Mouse (Mus musculus): Measurements from ENCODE around the gene Syngr3. TPM values are rescaled to one million over a fixed set of nuclear protein-coding genes. Genes with fewer than 3 reads are reported as not detected.

Gene Syngr3
- polyA plus RNA-seq, 1 experiment from 2014 or later, result 6.0 TPM

DNA sequence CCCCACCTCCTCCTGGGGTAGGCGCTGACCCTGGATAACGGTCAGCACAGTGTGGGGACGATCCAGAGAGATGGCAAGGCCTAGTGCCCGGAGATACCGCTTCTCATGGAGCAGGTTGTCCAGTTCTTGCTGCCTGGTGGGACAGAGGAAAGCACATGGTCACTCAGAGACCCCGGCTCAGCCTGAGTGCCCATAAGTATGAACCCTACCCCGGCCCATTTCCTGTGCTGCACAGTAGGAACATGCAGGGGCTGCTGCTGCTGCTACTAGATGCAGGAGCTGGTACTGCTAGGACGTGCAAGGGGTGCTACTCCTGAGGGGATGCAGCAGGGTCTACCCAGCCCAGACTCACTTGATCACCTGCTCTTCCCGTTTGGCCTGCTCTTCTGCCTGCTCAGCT is 11.5 kb upstream of the Syngr3 start:
- no peak for ATAC-seq
- Histone ChIP-seq H3K27me3 (replicated peaks; ENCODE audit: control insufficient read depth, insufficient read depth, low read length) (no peaks in the 10 kb centered on the region), H3K36me3 (ENCODE audit: control insufficient read depth, insufficient read depth) (peaks cover 48% of the 10 kb centered on the region; the same call in 1 of the 2 replicates), H3K4me3 (ENCODE audit: low read depth, low read length) (no peak overlapping the region), H3K27ac (ENCODE audit: low read depth, low read length) (peak overlapping the region; percentile 28; the same call in 1 of the 2 replicates), H3K4me1 (replicated peaks; ENCODE audit: control insufficient read depth, insufficient read depth, low read length) (no peaks in the 10 kb centered on the region; the same call in 1 of the 2 replicates), H3K4me2 (replicated peaks; ENCODE audit: low read depth) (peak overlapping the region; percentile 62; the same call in 1 of the 2 replicates), H3K9me3 (ENCODE audit: control insufficient read depth) (no peaks in the 10 kb centered on the region), H3K9ac (ENCODE audit: low read depth, low read length) (no peak overlapping the region)
- WGBS, result 91% methylated on average over 9 of the region's 9 CpGs
- TF ChIP-seq CTCF (IDR thresholded peaks at IDR 0.05; ENCODE audit: low read depth), result no peak

DNA sequence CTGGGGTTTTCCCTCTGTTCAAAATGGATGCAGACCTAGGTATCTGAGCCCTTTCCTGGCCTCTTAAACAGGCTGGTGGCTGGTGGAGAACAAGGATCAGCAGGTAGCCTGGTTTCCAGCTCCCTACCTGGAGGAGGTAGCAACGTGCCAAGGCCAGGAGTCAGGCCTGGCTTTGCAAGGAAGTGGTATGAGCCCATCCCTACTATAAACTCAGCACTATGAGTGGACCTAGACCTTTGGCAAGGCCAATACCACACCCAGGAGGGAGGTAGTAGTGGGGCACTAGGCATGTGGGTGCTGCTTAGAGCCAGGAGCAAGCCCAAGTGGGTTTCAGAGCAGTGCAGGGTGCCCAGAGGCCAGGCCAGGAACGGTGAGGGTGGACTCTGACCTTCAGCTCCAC is 9.7 kb upstream of the Syngr3 start:
- WGBS, result 30% methylated on average over 2 of the region's 2 CpGs
- H3K9me3 ChIP-seq (ENCODE audit: control insufficient read depth), result no peaks in the 10 kb centered on the region
- no peaks in the 10 kb centered on the region for H3K27me3 ChIP-seq (replicated peaks; ENCODE audit: control insufficient read depth, insufficient read depth, low read length)
- H3K27ac ChIP-seq (ENCODE audit: low read depth, low read length), result peak overlapping the region; percentile 91
- ATAC-seq, result peak; percentile 80
- peak overlapping the region; percentile 23; the same call in 1 of the 2 replicates for H3K4me3 ChIP-seq (ENCODE audit: low read depth, low read length)
- no peaks in the 10 kb centered on the region; the same call in 1 of the 2 replicates for H3K4me1 ChIP-seq (replicated peaks; ENCODE audit: control insufficient read depth, insufficient read depth, low read length)
- peaks cover 40% of the 10 kb centered on the region; the same call in 1 of the 2 replicates for H3K36me3 ChIP-seq (ENCODE audit: control insufficient read depth, insufficient read depth)
- peak overlapping the region; percentile 62 for H3K4me2 ChIP-seq (replicated peaks; ENCODE audit: low read depth)
- peak overlapping the region; percentile 40; the same call in 1 of the 2 replicates for H3K9ac ChIP-seq (ENCODE audit: low read depth, low read length)
- TF ChIP-seq CTCF (IDR thresholded peaks at IDR 0.05; ENCODE audit: low read depth), result peak; percentile 26; the same call in 1 of the 2 replicates

DNA sequence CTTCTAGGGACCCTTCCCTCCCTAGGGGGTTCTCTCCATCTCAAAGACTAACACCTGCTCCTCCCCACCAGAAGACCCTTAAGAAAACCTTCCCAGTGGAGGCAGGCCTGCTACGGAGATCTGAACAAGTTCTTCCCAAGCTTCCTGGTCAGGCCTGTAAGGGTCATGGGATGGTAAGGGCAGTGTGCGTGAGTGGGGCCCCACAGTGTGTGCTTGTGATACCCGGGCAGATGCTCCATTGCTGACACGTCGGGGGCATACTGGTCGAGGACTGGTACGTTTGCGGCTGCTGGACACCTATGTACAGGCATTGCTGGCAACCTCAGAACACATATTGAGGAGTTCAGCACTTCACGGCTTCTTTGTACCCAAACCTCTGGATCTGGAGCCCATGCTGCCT is 9.0 kb upstream of the Syngr3 start:
- H3K9me3 ChIP-seq (ENCODE audit: control insufficient read depth), result no peaks in the 10 kb centered on the region
- H3K27ac ChIP-seq (ENCODE audit: low read depth, low read length), result peak overlapping the region; percentile 91
- H3K4me2 ChIP-seq (replicated peaks; ENCODE audit: low read depth), result peak overlapping the region; percentile 62
- peaks cover 33% of the 10 kb centered on the region; the same call in 1 of the 2 replicates for H3K36me3 ChIP-seq (ENCODE audit: control insufficient read depth, insufficient read depth)
- peak overlapping the region; percentile 40 for H3K9ac ChIP-seq (ENCODE audit: low read depth, low read length)
- peak overlapping the region; percentile 14 for H3K4me3 ChIP-seq (ENCODE audit: low read depth, low read length)
- TF ChIP-seq CTCF (IDR thresholded peaks at IDR 0.05; ENCODE audit: low read depth), result no peak
- no peaks in the 10 kb centered on the region for H3K27me3 ChIP-seq (replicated peaks; ENCODE audit: control insufficient read depth, insufficient read depth, low read length)
- no peak for ATAC-seq
- H3K4me1 ChIP-seq (replicated peaks; ENCODE audit: control insufficient read depth, insufficient read depth, low read length), result no peaks in the 10 kb centered on the region; the same call in 1 of the 2 replicates
- WGBS, result 46% methylated on average over 9 of the region's 9 CpGs

DNA sequence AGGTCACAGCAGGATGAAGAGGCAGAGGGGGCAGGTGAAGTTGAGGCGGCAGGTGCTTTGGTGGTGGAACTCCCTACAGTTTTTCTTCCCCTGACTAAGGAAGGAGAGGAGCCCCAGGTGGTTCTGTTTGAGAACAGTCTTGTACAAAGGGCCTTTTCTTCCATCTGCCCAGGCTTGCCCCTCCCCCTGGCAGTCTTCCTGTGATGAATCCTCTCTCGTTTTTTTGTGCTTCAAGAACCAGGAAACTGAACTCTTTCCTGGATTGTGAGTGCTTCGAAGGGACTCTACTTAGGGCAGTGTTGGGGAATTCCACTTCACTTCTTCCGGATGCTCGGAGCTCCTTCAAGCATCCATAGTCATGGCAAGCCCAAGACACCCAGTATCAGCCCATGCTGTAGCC is 8.2 kb upstream of the Syngr3 start:
- peak; percentile 39 for ATAC-seq
- WGBS, result 15% methylated on average over 5 of the region's 5 CpGs
- no peak for TF ChIP-seq CTCF (IDR thresholded peaks at IDR 0.05; ENCODE audit: low read depth)
- Histone ChIP-seq H3K9me3 (ENCODE audit: control insufficient read depth) (no peaks in the 10 kb centered on the region), H3K27me3 (replicated peaks; ENCODE audit: control insufficient read depth, insufficient read depth, low read length) (no peaks in the 10 kb centered on the region), H3K4me1 (replicated peaks; ENCODE audit: control insufficient read depth, insufficient read depth, low read length) (no peaks in the 10 kb centered on the region; the same call in 1 of the 2 replicates), H3K36me3 (ENCODE audit: control insufficient read depth, insufficient read depth) (peaks cover 34% of the 10 kb centered on the region; the same call in 1 of the 2 replicates), H3K27ac (ENCODE audit: low read depth, low read length) (peak overlapping the region; percentile 91), H3K4me2 (replicated peaks; ENCODE audit: low read depth) (peak overlapping the region; percentile 62), H3K9ac (ENCODE audit: low read depth, low read length) (peak overlapping the region; percentile 40; the same call in 1 of the 2 replicates), H3K4me3 (ENCODE audit: low read depth, low read length) (peak overlapping the region; percentile 14)

DNA sequence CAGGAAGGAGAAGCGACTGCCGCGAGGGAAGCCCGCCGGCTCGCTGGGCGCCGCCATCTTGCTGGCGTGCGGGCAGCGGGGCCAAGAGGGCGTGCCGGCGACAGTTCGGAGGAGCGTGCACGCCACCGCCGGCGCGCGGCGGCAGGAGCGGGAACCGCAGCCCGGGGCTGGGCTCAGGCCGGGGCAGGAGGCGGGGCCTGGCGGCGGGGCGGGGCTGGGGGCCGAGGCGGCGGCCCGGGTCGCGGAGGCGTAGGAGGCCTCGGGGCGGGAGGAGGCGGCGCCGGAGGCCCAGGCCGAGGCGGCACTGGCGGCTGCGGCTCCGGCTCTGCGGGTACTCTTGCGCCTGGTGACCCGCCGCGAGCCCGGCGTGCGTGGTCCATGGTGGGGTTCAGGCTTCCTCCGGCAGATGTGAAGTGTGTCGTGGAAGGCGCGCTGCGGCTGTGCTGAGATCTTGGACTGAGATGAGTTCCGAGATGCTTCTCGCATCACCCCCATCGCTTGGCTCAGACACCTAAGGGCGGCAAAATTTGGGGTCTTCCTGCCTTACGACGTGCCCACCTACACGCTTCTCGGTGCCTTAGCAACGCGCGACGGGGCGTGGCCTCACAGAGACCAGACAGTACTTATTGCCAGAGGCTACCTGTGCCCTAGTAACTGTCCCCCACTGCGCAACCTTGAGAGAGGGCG is 6.4 kb upstream of the Syngr3 start, which contains the start of the genes Gfer and Noxo1:
Gene Gfer, minus strand, starts transcription at position 146 of the 687 bp plus-strand sequence.
Gene Noxo1, plus strand, starts transcription at position 224 of the 687 bp plus-strand sequence.
- peak within 1 kb of the TSS; percentile 86 for H3K4me3 ChIP-seq (ENCODE audit: low read depth, low read length)
- under 1% methylated on average over 69 of the region's 76 CpGs for WGBS

DNA sequence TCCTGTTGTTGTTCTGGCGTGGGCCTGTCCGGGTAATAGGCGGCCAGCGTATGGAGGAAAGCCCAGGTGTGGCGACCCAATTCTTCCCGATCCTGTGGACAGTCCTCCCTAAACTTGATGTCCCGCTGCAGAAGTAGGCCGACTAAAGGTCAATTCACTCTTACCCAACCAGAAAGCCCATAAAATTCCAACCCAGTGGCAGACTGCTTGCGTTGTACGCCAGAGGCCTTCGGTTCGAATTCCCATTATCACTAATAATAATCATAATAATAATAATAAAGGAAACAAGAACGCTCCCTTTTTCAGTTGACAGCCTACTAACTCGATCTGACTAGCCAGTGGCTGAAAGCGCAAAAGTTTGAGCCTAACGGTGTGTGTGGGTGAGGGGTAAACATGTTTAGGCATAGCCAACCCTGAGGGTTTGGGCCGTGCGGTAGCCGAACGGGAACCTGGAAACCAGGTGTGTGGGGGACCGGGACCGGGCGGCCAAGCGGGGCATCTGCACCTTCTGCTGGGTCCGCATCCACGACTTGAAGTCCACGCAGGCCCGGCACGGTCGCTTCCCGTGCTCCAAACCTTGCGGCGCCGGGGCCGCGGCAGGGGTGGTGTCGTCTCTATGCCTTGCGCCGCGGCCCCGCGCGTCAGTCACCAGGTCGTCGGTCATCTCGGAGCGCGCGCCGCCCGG is 5.7 kb upstream of the Syngr3 start:
- H3K27ac ChIP-seq (ENCODE audit: low read depth, low read length), result peak overlapping the region; percentile 89
- TF ChIP-seq CTCF (IDR thresholded peaks at IDR 0.05; ENCODE audit: low read depth), result no peak
- H3K4me2 ChIP-seq (replicated peaks; ENCODE audit: low read depth), result peak overlapping the region; percentile 82
- H3K9me3 ChIP-seq (ENCODE audit: control insufficient read depth), result no peaks in the 10 kb centered on the region
- no peaks in the 10 kb centered on the region for H3K4me1 ChIP-seq (replicated peaks; ENCODE audit: control insufficient read depth, insufficient read depth, low read length)
- peak overlapping the region; percentile 86 for H3K4me3 ChIP-seq (ENCODE audit: low read depth, low read length)
- peaks cover 19% of the 10 kb centered on the region; the same call in 1 of the 2 replicates for H3K36me3 ChIP-seq (ENCODE audit: control insufficient read depth, insufficient read depth)
- ATAC-seq, result no peak
- peaks cover 3% of the 10 kb centered on the region; the same call in 1 of the 2 replicates for H3K27me3 ChIP-seq (replicated peaks; ENCODE audit: control insufficient read depth, insufficient read depth, low read length)
- WGBS, result 4% methylated on average over 51 of the region's 51 CpGs
- peak overlapping the region; percentile 71 for H3K9ac ChIP-seq (ENCODE audit: low read depth, low read length)

More for the DNA sequence above, 6.4 kb upstream of the Syngr3 start, which contains the start of the genes Gfer and Noxo1:
- peak; percentile 78 for ATAC-seq
- H3K4me2 ChIP-seq (replicated peaks; ENCODE audit: low read depth), result peak within 1 kb of the TSS; percentile 82
- peak within 1 kb of the TSS; percentile 91 for H3K27ac ChIP-seq (ENCODE audit: low read depth, low read length)
- peaks cover 26% of the 10 kb centered on the region; the same call in 1 of the 2 replicates for H3K36me3 ChIP-seq (ENCODE audit: control insufficient read depth, insufficient read depth)
- no peaks in the 10 kb centered on the region for H3K9me3 ChIP-seq (ENCODE audit: control insufficient read depth)
- H3K9ac ChIP-seq (ENCODE audit: low read depth, low read length), result peak within 1 kb of the TSS; percentile 71
- H3K27me3 ChIP-seq (replicated peaks; ENCODE audit: control insufficient read depth, insufficient read depth, low read length), result no peaks in the 10 kb centered on the region
- no peaks in the 10 kb centered on the region; the same call in 1 of the 2 replicates for H3K4me1 ChIP-seq (replicated peaks; ENCODE audit: control insufficient read depth, insufficient read depth, low read length)
- TF ChIP-seq CTCF (IDR thresholded peaks at IDR 0.05; ENCODE audit: low read depth), result peak; percentile 61

Measured in intestine, postnatal 0 days (tissue).